Mouse (Mus musculus): Measurements from ENCODE around the gene Bckdk. TPM values are rescaled to one million over a fixed set of nuclear protein-coding genes. Genes with fewer than 3 reads are reported as not detected.

Gene Bckdk
- polyA plus RNA-seq, 1 experiment from 2014 or later, result 152 TPM

GRCm38 (mm10) chr7:127918203-127918602 is 14.3 kb downstream of the Bckdk start:
- Histone ChIP-seq H3K27ac (ENCODE audit: low read length) (no peak overlapping the region), H3K36me3 (ENCODE audit: control insufficient read depth, insufficient read depth, low read length) (peaks cover 10% of the 10 kb centered on the region), H3K4me1 (ENCODE audit: control insufficient read depth, insufficient read depth, low read length) (peaks cover under 1% of the 10 kb centered on the region; the same call in 1 of the 2 replicates), H3K4me2 (replicated peaks; ENCODE audit: low read depth, low read length) (no peak overlapping the region), H3K27me3 (ENCODE audit: control insufficient read depth, insufficient read depth, low read length) (no peaks in the 10 kb centered on the region), H3K9ac (replicated peaks; ENCODE audit: low read depth, low read length) (no peak overlapping the region), H3K4me3 (ENCODE audit: low read depth, low read length) (no peak overlapping the region), H3K9me3 (ENCODE audit: control insufficient read depth, low read depth, low read length) (no peaks in the 10 kb centered on the region)
- 54% methylated on average over 3 of the region's 3 CpGs for WGBS
- no peak for ATAC-seq (ENCODE audit: insufficient number of reproducible peaks, insufficient read depth, low FRiP score, low read depth)

GRCm38 (mm10) chr7:127919290-127919689 is 15.4 kb downstream of the Bckdk start:
- peaks cover 10% of the 10 kb centered on the region for H3K36me3 ChIP-seq (ENCODE audit: control insufficient read depth, insufficient read depth, low read length)
- H3K9ac ChIP-seq (replicated peaks; ENCODE audit: low read depth, low read length), result no peak overlapping the region

GRCm38 (mm10) chr7:127921516-127921915 is 17.6 kb downstream of the Bckdk start:
- Histone ChIP-seq H3K27me3 (ENCODE audit: control insufficient read depth, insufficient read depth, low read length) (no peaks in the 10 kb centered on the region), H3K27ac (ENCODE audit: low read length) (no peak overlapping the region), H3K9me3 (ENCODE audit: control insufficient read depth, low read depth, low read length) (no peaks in the 10 kb centered on the region), H3K4me3 (ENCODE audit: low read depth, low read length) (no peak overlapping the region), H3K4me1 (ENCODE audit: control insufficient read depth, insufficient read depth, low read length) (0 out of 2 replicates have a peak, but pooled peaks cover 3% of the 10 kb centered on the region), H3K9ac (replicated peaks; ENCODE audit: low read depth, low read length) (no peak overlapping the region), H3K36me3 (ENCODE audit: control insufficient read depth, insufficient read depth, low read length) (peaks cover 17% of the 10 kb centered on the region), H3K4me2 (replicated peaks; ENCODE audit: low read depth, low read length) (no peak overlapping the region)
- ATAC-seq (ENCODE audit: insufficient number of reproducible peaks, insufficient read depth, low FRiP score, low read depth), result no peak
- WGBS, result 66% methylated on average over 8 of the region's 8 CpGs

More at GRCm38 (mm10) chr7:127919290-127919689, 15.4 kb downstream of the Bckdk start:
- Histone ChIP-seq H3K4me1 (ENCODE audit: control insufficient read depth, insufficient read depth, low read length) (0 out of 2 replicates have a peak, but pooled peaks cover 3% of the 10 kb centered on the region), H3K27ac (ENCODE audit: low read length) (no peak overlapping the region), H3K27me3 (ENCODE audit: control insufficient read depth, insufficient read depth, low read length) (no peaks in the 10 kb centered on the region), H3K4me3 (ENCODE audit: low read depth, low read length) (no peak overlapping the region), H3K9me3 (ENCODE audit: control insufficient read depth, low read depth, low read length) (no peaks in the 10 kb centered on the region), H3K4me2 (replicated peaks; ENCODE audit: low read depth, low read length) (no peak overlapping the region)
- 70% methylated on average over 7 of the region's 7 CpGs for WGBS
- ATAC-seq (ENCODE audit: insufficient number of reproducible peaks, insufficient read depth, low FRiP score, low read depth), result no peak

GRCm38 (mm10) chr7:127922451-127923275 is 18.8 kb downstream of the Bckdk start:
- H3K9me3 ChIP-seq (ENCODE audit: control insufficient read depth, low read depth, low read length), result no peaks in the 10 kb centered on the region
- H3K36me3 ChIP-seq (ENCODE audit: control insufficient read depth, insufficient read depth, low read length), result peaks cover 14% of the 10 kb centered on the region
- WGBS, result 65% methylated on average over 6 of the region's 6 CpGs
- H3K4me1 ChIP-seq (ENCODE audit: control insufficient read depth, insufficient read depth, low read length), result 0 out of 2 replicates have a peak, but pooled peaks cover 3% of the 10 kb centered on the region
- peak overlapping the region; percentile 59; the same call in 1 of the 2 replicates for H3K27ac ChIP-seq (ENCODE audit: low read length)
- no peak overlapping the region for H3K9ac ChIP-seq (replicated peaks; ENCODE audit: low read depth, low read length)
- no peak for ATAC-seq (ENCODE audit: insufficient number of reproducible peaks, insufficient read depth, low FRiP score, low read depth)
- H3K4me2 ChIP-seq (replicated peaks; ENCODE audit: low read depth, low read length), result no peak overlapping the region
- H3K27me3 ChIP-seq (ENCODE audit: control insufficient read depth, insufficient read depth, low read length), result no peaks in the 10 kb centered on the region
- no peak overlapping the region for H3K4me3 ChIP-seq (ENCODE audit: low read depth, low read length)

GRCm38 (mm10) chr7:127923714-127924113 is 19.8 kb downstream of the Bckdk start:
- Histone ChIP-seq H3K27me3 (ENCODE audit: control insufficient read depth, insufficient read depth, low read length) (no peaks in the 10 kb centered on the region), H3K4me1 (ENCODE audit: control insufficient read depth, insufficient read depth, low read length) (0 out of 2 replicates have a peak, but pooled peaks cover 3% of the 10 kb centered on the region), H3K4me3 (ENCODE audit: low read depth, low read length) (no peak overlapping the region), H3K9me3 (ENCODE audit: control insufficient read depth, low read depth, low read length) (no peaks in the 10 kb centered on the region), H3K27ac (ENCODE audit: low read length) (peak overlapping the region; percentile 91; the same call in 1 of the 2 replicates), H3K9ac (replicated peaks; ENCODE audit: low read depth, low read length) (0 out of 2 replicates have a peak overlapping the region, but pooled peaks have one; percentile 0), H3K36me3 (ENCODE audit: control insufficient read depth, insufficient read depth, low read length) (peaks cover 14% of the 10 kb centered on the region), H3K4me2 (replicated peaks; ENCODE audit: low read depth, low read length) (no peak overlapping the region)
- ATAC-seq (ENCODE audit: insufficient number of reproducible peaks, insufficient read depth, low FRiP score, low read depth), result no peak
- WGBS, result 83% methylated on average over 5 of the region's 5 CpGs

- Histone ChIP-seq H3K4me1 (ENCODE audit: control insufficient read depth, insufficient read depth, low read length) (0 out of 2 replicates have a peak, but pooled peaks cover 3% of the 10 kb centered on the region), H3K9ac (replicated peaks; ENCODE audit: low read depth, low read length) (no peak overlapping the region), H3K9me3 (ENCODE audit: control insufficient read depth, low read depth, low read length) (no peaks in the 10 kb centered on the region), H3K27me3 (ENCODE audit: control insufficient read depth, insufficient read depth, low read length) (no peaks in the 10 kb centered on the region), H3K27ac (ENCODE audit: low read length) (peak overlapping the region; percentile 91), H3K4me2 (replicated peaks; ENCODE audit: low read depth, low read length) (no peak overlapping the region), H3K36me3 (ENCODE audit: control insufficient read depth, insufficient read depth, low read length) (peaks cover 13% of the 10 kb centered on the region), H3K4me3 (ENCODE audit: low read depth, low read length) (no peak overlapping the region)
- ATAC-seq (ENCODE audit: insufficient number of reproducible peaks, insufficient read depth, low FRiP score, low read depth), result peak; percentile 84
- WGBS, result 71% methylated on average over 5 of the region's 5 CpGs
Observed at GRCm38 (mm10) chr7:127925252-127925651, 21.4 kb downstream of the Bckdk start.

GRCm38 (mm10) chr7:127926066-127926465 is 22.2 kb downstream of the Bckdk start:
- H3K36me3 ChIP-seq (ENCODE audit: control insufficient read depth, insufficient read depth, low read length), result peaks cover 11% of the 10 kb centered on the region

GRCm38 (mm10) chr7:127926846-127927245 is 23.0 kb downstream of the Bckdk start:
- no peaks in the 10 kb centered on the region for H3K9me3 ChIP-seq (ENCODE audit: control insufficient read depth, low read depth, low read length)
- peaks cover 11% of the 10 kb centered on the region for H3K4me1 ChIP-seq (ENCODE audit: control insufficient read depth, insufficient read depth, low read length)
- peak overlapping the region; percentile 91; the same call in 1 of the 2 replicates for H3K27ac ChIP-seq (ENCODE audit: low read length)
- H3K4me3 ChIP-seq (ENCODE audit: low read depth, low read length), result no peak overlapping the region
- no peak overlapping the region for H3K4me2 ChIP-seq (replicated peaks; ENCODE audit: low read depth, low read length)
- 79% methylated on average over 11 of the region's 11 CpGs for WGBS
- no peak overlapping the region for H3K9ac ChIP-seq (replicated peaks; ENCODE audit: low read depth, low read length)
- no peak for ATAC-seq (ENCODE audit: insufficient number of reproducible peaks, insufficient read depth, low FRiP score, low read depth)
- peaks cover 11% of the 10 kb centered on the region for H3K36me3 ChIP-seq (ENCODE audit: control insufficient read depth, insufficient read depth, low read length)
- H3K27me3 ChIP-seq (ENCODE audit: control insufficient read depth, insufficient read depth, low read length), result no peaks in the 10 kb centered on the region

More at GRCm38 (mm10) chr7:127926066-127926465, 22.2 kb downstream of the Bckdk start:
- H3K9me3 ChIP-seq (ENCODE audit: control insufficient read depth, low read depth, low read length), result no peaks in the 10 kb centered on the region
- H3K4me3 ChIP-seq (ENCODE audit: low read depth, low read length), result no peak overlapping the region
- H3K4me2 ChIP-seq (replicated peaks; ENCODE audit: low read depth, low read length), result no peak overlapping the region
- WGBS, result 76% methylated on average over 8 of the region's 8 CpGs
- 0 out of 2 replicates have a peak, but pooled peaks cover 3% of the 10 kb centered on the region for H3K4me1 ChIP-seq (ENCODE audit: control insufficient read depth, insufficient read depth, low read length)
- ATAC-seq (ENCODE audit: insufficient number of reproducible peaks, insufficient read depth, low FRiP score, low read depth), result no peak
- peak overlapping the region; percentile 91 for H3K27ac ChIP-seq (ENCODE audit: low read length)
- no peaks in the 10 kb centered on the region for H3K27me3 ChIP-seq (ENCODE audit: control insufficient read depth, insufficient read depth, low read length)
- H3K9ac ChIP-seq (replicated peaks; ENCODE audit: low read depth, low read length), result no peak overlapping the region
